ENCODE assay signal across 14 mouse cellular contexts in the genomic region with DNA sequence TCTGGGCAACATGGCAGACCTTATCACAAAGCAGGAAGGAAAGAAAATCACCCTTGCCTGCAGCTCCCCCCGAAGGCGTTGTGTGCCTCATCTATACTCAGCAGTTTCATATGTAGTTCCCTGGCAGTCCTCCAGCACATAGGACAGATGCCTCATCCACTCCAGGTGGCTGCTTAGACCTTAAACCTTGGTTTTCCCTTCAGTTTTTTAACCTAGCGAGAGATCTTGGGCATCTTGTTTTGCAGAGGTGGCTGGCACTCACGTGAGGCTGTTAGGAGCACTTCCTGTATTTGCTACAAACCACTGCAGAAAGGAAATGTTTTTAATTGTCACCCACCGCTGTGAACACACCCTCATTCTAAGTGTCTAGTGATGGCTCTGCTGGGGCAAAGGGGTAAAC. TPM values are rescaled to one million over a fixed set of nuclear protein-coding genes. Genes with fewer than 3 reads are reported as not detected.
DNase-seq lines count a peak whose midpoint lies in the region; ATAC-seq and TF ChIP-seq lines count a peak whose summit lies in the region.
"Had no signal": no experiment of that assay in that cellular context is flagged by ENCODE, and none has a peak within 500 bp of the region (broad histone marks: within the 10 kb centered on the region; RNA-seq: fewer than 3 reads in every experiment).

No protein-coding gene starts in this region.

- ATAC-seq in heart, postnatal 0 days (ENCODE audit: insufficient read depth, low read depth): no peak
- peak; percentile 23 for ATAC-seq in erythroblast, adult 5-6 weeks (replicated peaks; ENCODE audit: low FRiP score, poor library complexity, severe bottlenecking)
- ATAC-seq in megakaryocyte progenitor cell, adult 5-6 weeks (replicated peaks; ENCODE audit: poor library complexity): peak; percentile 24
- ATAC-seq: forebrain, embryonic 14.5 days had no signal

- peaks cover 57% of the 10 kb centered on the region for H3K36me3 ChIP-seq in heart, postnatal 0 days (replicated peaks; ENCODE audit: control insufficient read depth, insufficient read depth, low read length)

- peak overlapping the region; percentile 39 for H3K27ac ChIP-seq in heart, postnatal 0 days (ENCODE audit: low read depth)
- H3K27ac ChIP-seq: macrophage had no signal

- no peak overlapping the region for H3K4me2 ChIP-seq in heart, postnatal 0 days (ENCODE audit: low read depth, low read length)

- no peak for TF ChIP-seq EP300 in heart, postnatal 0 days (IDR thresholded peaks at IDR 0.05; ENCODE audit: low read depth)

- whole genome bisulfite sequencing in heart, postnatal 0 days: 56% methylated on average over 5 of the region's 5 CpGs

- peaks cover 27% of the 10 kb centered on the region for H3K4me1 ChIP-seq in heart, postnatal 0 days (ENCODE audit: control insufficient read depth, insufficient read depth)

- intact Hi-C loops in heart, postnatal 36 days (cut with DNase I): no loop called here

- H3K9ac ChIP-seq in heart, postnatal 0 days (replicated peaks; ENCODE audit: low read depth, low read length): no peak overlapping the region

- no peaks in the 10 kb centered on the region for H3K27me3 ChIP-seq in heart, postnatal 0 days (ENCODE audit: control insufficient read depth, insufficient read depth, low read length)

- TF ChIP-seq CTCF in heart, postnatal 0 days (IDR thresholded peaks at IDR 0.05; ENCODE audit: low read depth): no peak

- H3K9me3 ChIP-seq in heart, postnatal 0 days (replicated peaks; ENCODE audit: control insufficient read depth, low read length): peaks cover 4% of the 10 kb centered on the region; the same call in 1 of the 2 replicates

- no peak overlapping the region for H3K4me3 ChIP-seq in heart, postnatal 0 days (ENCODE audit: low read depth, low read length)

- DNase-seq in heart, postnatal 0 days (ENCODE audit: low spot score): no peak
- DNase-seq in heart, postnatal 36 days: no peak
- DNase-seq in CD8-positive naive resting alpha-beta T cell, adult 2 months (ENCODE audit: low read depth in 2 of 2, low spot score in 2 of 2): peak; percentile 57 to 69
- no peak for DNase-seq in kidney, adult 8-10 months
- DNase-seq in ovary, postnatal 10 days (ENCODE audit: low spot score): no peak
- no peak for DNase-seq in urinary bladder, postnatal 25 days (ENCODE audit: low spot score)
- DNase-seq: heart, postnatal 14 days; kidney, postnatal 14 days had no signal

RNA-seq across cellular contexts. Expression of a gene that starts 25.7 kb away (rescaled TPM):
- 0.19 and 7.5 TPM in 2 replicates for total RNA-seq in heart, postnatal 0 days (2014; rRNA removed; ENCODE audit: low replicate concordance)
- 0.07 and 0.23 TPM in 2 replicates for polyA plus RNA-seq in heart, postnatal 0 days (2015; fragmentation: Nextera tagmentation; extraction: Ambion mirVana)
- total RNA-seq in heart, postnatal 36 days (2021): under 1 TPM; 0.14 to 0.19 TPM
- not detected in 2 replicates for total RNA-seq in erythroblast, adult 5-6 weeks (2015; ENCODE audit: low replicate concordance)
- total RNA-seq in erythroblast, adult 5-6 weeks (2017; ENCODE audit: low replicate concordance): not detected in 2 replicates
- 0.10 and 0.12 TPM in 2 replicates for total RNA-seq in megakaryocyte progenitor cell, adult 5-6 weeks (2015)
- 0.27 and 3.2 TPM in 2 replicates for total RNA-seq in megakaryocyte progenitor cell, adult 5-6 weeks (2017)
- polyA plus RNA-seq: G1E, macrophage had no signal

RNA-seq across cellular contexts. Expression of a gene that starts 37.2 kb away (rescaled TPM):
- total RNA-seq in heart, postnatal 0 days (2014; rRNA removed; ENCODE audit: low replicate concordance): 1.5 TPM in 1 of 2 replicates, not detected in the other
- polyA plus RNA-seq in heart, postnatal 0 days (2015; fragmentation: Nextera tagmentation; extraction: Ambion mirVana): not detected in 2 replicates
- under 1 TPM; 0.28 to 0.30 TPM for total RNA-seq in heart, postnatal 36 days (2021)
- total RNA-seq in erythroblast, adult 5-6 weeks (2015; ENCODE audit: low replicate concordance): 0.84 and 6.3 TPM in 2 replicates
- not detected in 2 replicates for total RNA-seq in erythroblast, adult 5-6 weeks (2017; ENCODE audit: low replicate concordance)
- total RNA-seq in megakaryocyte progenitor cell, adult 5-6 weeks (2015): 2.1 and 2.4 TPM in 2 replicates
- 0.34 and 0.92 TPM in 2 replicates for total RNA-seq in megakaryocyte progenitor cell, adult 5-6 weeks (2017)
- polyA plus RNA-seq: stomach, embryonic 14.5 days had no signal

RNA-seq across cellular contexts. Expression of a gene that starts 40.0 kb away (rescaled TPM):
- total RNA-seq in heart, postnatal 0 days (2014; rRNA removed; ENCODE audit: low replicate concordance): 86.3 and 90.3 TPM in 2 replicates
- polyA plus RNA-seq in heart, postnatal 0 days (2015; fragmentation: Nextera tagmentation; extraction: Ambion mirVana): 58.0 and 68.3 TPM in 2 replicates
- 10 to 100 TPM; 17.4 to 19.5 TPM for total RNA-seq in heart, postnatal 36 days (2021)
- total RNA-seq in erythroblast, adult 5-6 weeks (2015; ENCODE audit: low replicate concordance): 9.0 and 12.5 TPM in 2 replicates
- 11.2 and 15.5 TPM in 2 replicates for total RNA-seq in erythroblast, adult 5-6 weeks (2017; ENCODE audit: low replicate concordance)
- 24.7 and 28.3 TPM in 2 replicates for total RNA-seq in megakaryocyte progenitor cell, adult 5-6 weeks (2015)
- 21.0 and 23.7 TPM in 2 replicates for total RNA-seq in megakaryocyte progenitor cell, adult 5-6 weeks (2017)

RNA-seq across cellular contexts. Expression of a gene that starts 57.6 kb away (rescaled TPM):
- total RNA-seq in heart, postnatal 0 days (2014; rRNA removed; ENCODE audit: low replicate concordance): 16.7 and 25.7 TPM in 2 replicates
- polyA plus RNA-seq in heart, postnatal 0 days (2015; fragmentation: Nextera tagmentation; extraction: Ambion mirVana): 22.5 and 25.6 TPM in 2 replicates
- under 1 TPM; 0.42 to 0.51 TPM for total RNA-seq in heart, postnatal 36 days (2021)
- total RNA-seq in erythroblast, adult 5-6 weeks (2015; ENCODE audit: low replicate concordance): 10.7 and 11.0 TPM in 2 replicates
- total RNA-seq in erythroblast, adult 5-6 weeks (2017; ENCODE audit: low replicate concordance): 2.3 and 7.2 TPM in 2 replicates
- 32.9 and 42.6 TPM in 2 replicates for total RNA-seq in megakaryocyte progenitor cell, adult 5-6 weeks (2015)
- 16.5 and 24.9 TPM in 2 replicates for total RNA-seq in megakaryocyte progenitor cell, adult 5-6 weeks (2017)

RNA-seq across cellular contexts. Expression of a gene that starts 59.2 kb away (rescaled TPM):
- total RNA-seq in heart, postnatal 0 days (2014; rRNA removed; ENCODE audit: low replicate concordance): 4.9 and 6.9 TPM in 2 replicates
- 5.9 and 6.5 TPM in 2 replicates for polyA plus RNA-seq in heart, postnatal 0 days (2015; fragmentation: Nextera tagmentation; extraction: Ambion mirVana)
- total RNA-seq in heart, postnatal 36 days (2021): 1 to 10 TPM; 3.4 to 5.6 TPM
- total RNA-seq in erythroblast, adult 5-6 weeks (2015; ENCODE audit: low replicate concordance): 0.63 TPM in 1 of 2 replicates, not detected in the other
- total RNA-seq in erythroblast, adult 5-6 weeks (2017; ENCODE audit: low replicate concordance): 4.1 and 5.0 TPM in 2 replicates
- 5.5 and 10.4 TPM in 2 replicates for total RNA-seq in megakaryocyte progenitor cell, adult 5-6 weeks (2015)
- 19.6 and 29.7 TPM in 2 replicates for total RNA-seq in megakaryocyte progenitor cell, adult 5-6 weeks (2017)

Comparison
In these comparisons a context has a peak if more than half of its experiments do, and no peak if none do; other contexts are left out.
1. DNase-seq: peak in CD8-positive naive resting alpha-beta T cell, adult 2 months (2 of 2); none in heart, postnatal 0 days (single experiment), heart, postnatal 36 days (0 of 2), kidney, adult 8-10 months (0 of 2), ovary, postnatal 10 days (single experiment) and urinary bladder, postnatal 25 days (single experiment).